Mouse (Mus musculus) kidney, adult 2 months (tissue): Measurements from ENCODE around the gene Nhlh2. TPM values are rescaled to one million over a fixed set of nuclear protein-coding genes. Genes with fewer than 3 reads are reported as not detected.

ENCODE experiments used
- DNase-seq: peaks from one replicate; pipeline ENCODE4 v3.0.0; 2021
- H3K27ac ChIP-seq: fragments of 200-500 bp; 2 replicates; pipeline ENCODE4 v1.5.1; 2012; ENCODE audit warnings: low read depth, low read length, control low read depth, inconsistent platforms; ENCODE audit not compliant: insufficient read depth
- H3K27me3 ChIP-seq: fragments of 200-500 bp; replicated peaks from 2 replicates; pipeline ENCODE4 v1.6.1; 2012; ENCODE audit warnings: mild to moderate bottlenecking, moderate library complexity, low read length, inconsistent platforms; ENCODE audit not compliant: control insufficient read depth, insufficient read depth
- H3K36me3 ChIP-seq: fragments of 200-500 bp; 2 replicates; pipeline ENCODE4 v1.6.1; 2012; ENCODE audit warnings: mild to moderate bottlenecking, moderate library complexity, low read length, inconsistent platforms; ENCODE audit not compliant: control insufficient read depth, insufficient read depth
- H3K4me1 ChIP-seq: fragments of 200-500 bp; 2 replicates; pipeline ENCODE4 v1.6.1; 2011; ENCODE audit warnings: low read length; ENCODE audit not compliant: control insufficient read depth, insufficient read depth
- H3K4me3 ChIP-seq: fragments of 200-500 bp; 2 replicates; pipeline ENCODE4 v1.5.1; 2011; ENCODE audit warnings: mild to moderate bottlenecking, low read depth, low read length, control low read depth; ENCODE audit not compliant: insufficient read depth
- CTCF ChIP-seq: fragments of 200-500 bp; conservative IDR thresholded peaks from 2 replicates; pipeline ENCODE4 v1.5.1; 2011; ENCODE audit warnings: low read depth, mild to moderate bottlenecking, control low read depth, low read length, moderate library complexity, mixed read lengths; ENCODE audit not compliant: insufficient read depth, insufficient read length
- POLR2A ChIP-seq: fragments of 200-500 bp; IDR thresholded peaks from one replicate; pipeline ENCODE4 v1.6.1; 2011; ENCODE audit warnings: low read depth, low read length, control low read depth
- WGBS: fragments of 180-500 bp; shearing (Covaris S2); methylation state at CpG from one replicate; pipeline ENCODE4 v1.1.7; 2018; 5-methylcytosine and 5-hydroxymethylcytosine counted together
- polyA plus RNA-seq: library from polyadenylated mRNA; depleted of rRNA; stranded (reverse); fragments of >200 nt; gene quantifications from 2 replicates; pipeline ENCODE4 v1.2.3, GENCODE M21; 2012; rRNA removed

The Nhlh2 gene
- polyA plus RNA-seq = not detected in 2 replicates

GRCm38 (mm10) chr3:102009926-102010381, at the start of gene Nhlh2:
Gene Nhlh2 (plus strand): TSS chr3:102010076.
- H3K27ac ChIP-seq = no peak within 1 kb of the TSS
- H3K36me3 ChIP-seq = no peaks in the 10 kb centered on the region
- DNase-seq = no peak
- H3K27me3 ChIP-seq = peaks cover 6% of the 10 kb centered on the region
- no peak for TF ChIP-seq POLR2A
- TF ChIP-seq CTCF = no peak
- H3K4me3 ChIP-seq = no peak within 1 kb of the TSS
- 14% methylated on average over 2 of the region's 2 CpGs for WGBS
- no peaks in the 10 kb centered on the region for H3K4me1 ChIP-seq

DNA sequence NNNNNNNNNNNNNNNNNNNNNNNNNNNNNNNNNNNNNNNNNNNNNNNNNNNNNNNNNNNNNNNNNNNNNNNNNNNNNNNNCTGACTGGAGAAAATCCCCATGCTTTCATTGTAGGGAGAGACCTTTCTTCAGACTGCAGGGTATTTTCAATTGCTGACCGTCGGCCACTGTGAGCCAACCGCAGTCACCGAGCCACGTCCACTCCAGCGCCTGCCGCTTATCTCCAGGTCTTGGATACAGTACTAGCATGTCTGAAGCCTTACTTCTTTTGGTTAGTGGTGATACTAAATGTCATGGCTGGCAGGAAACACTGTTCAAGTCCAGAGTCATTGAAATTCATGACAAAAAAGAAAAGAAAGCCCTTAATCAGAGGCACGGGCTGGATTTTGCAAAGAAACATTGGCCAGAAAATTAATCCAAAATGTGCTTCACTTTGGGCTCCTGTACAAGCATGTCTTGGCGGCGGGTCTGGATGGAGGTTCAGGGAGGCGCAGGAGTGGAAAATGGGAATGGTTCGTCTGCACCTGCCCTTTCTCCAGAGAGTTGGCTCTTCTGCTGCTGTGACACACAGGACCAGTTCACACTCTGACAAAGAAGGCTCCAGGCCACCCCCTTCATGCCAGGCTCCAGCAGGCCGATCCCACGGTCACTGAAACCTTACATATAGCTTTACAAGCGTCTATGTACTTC, 48.6 kb upstream of the Nhlh2 start:
- H3K4me3 ChIP-seq = no peak overlapping the region
- WGBS = 90% methylated on average over 15 of the region's 15 CpGs
- no peaks in the 10 kb centered on the region for H3K4me1 ChIP-seq
- H3K36me3 ChIP-seq = no peaks in the 10 kb centered on the region
- no peak for DNase-seq
- no peak overlapping the region for H3K27ac ChIP-seq
- TF ChIP-seq CTCF (no peak), POLR2A (no peak)
- no peaks in the 10 kb centered on the region for H3K27me3 ChIP-seq

DNA sequence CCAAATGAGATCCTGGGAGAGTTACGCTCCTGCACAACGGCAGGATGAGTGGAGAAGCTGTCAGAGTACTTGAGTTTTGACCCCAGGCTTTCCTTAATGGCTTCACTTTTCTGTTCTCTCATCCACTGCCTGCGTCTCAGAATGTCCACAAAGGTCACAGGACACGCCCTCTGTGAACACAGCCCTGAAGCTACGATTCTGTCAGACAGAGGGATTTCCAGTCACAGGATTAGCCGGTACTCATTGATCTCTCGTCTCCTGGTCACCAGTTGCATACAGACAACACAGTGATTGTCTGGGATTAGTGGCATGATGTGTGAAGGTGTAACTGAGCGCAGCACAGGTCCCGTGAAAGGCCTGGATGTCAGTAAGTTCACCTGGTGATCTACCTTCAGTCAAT, 46.4 kb upstream of the Nhlh2 start:
- Histone ChIP-seq H3K36me3 (no peaks in the 10 kb centered on the region), H3K27me3 (no peaks in the 10 kb centered on the region), H3K27ac (no peak overlapping the region), H3K4me3 (no peak overlapping the region), H3K4me1 (no peaks in the 10 kb centered on the region)
- DNase-seq = no peak
- TF ChIP-seq CTCF = no peak
- no peak for TF ChIP-seq POLR2A
- WGBS = 53% methylated on average over 9 of the region's 9 CpGs

DNA sequence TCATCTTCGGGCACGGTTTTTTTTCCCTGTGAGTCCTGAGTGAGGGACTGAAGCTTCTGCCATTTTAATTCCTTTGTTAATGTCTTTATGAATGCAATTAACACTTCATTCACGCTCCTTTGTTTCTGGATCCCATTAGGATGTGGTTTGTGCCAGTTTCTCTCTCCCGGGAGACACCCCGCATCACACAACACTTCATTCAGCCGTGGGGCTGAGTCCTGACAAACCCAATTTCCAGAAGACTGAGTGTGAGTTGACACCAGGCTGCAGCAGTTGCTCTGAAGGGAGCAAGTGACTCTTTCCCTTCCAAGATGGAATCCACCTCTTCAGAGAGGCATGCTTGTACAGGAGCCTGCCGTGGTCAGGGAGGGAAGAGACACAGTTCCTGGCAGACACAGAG, 45.5 kb upstream of the Nhlh2 start:
- no peak for TF ChIP-seq POLR2A
- no peak for TF ChIP-seq CTCF
- Histone ChIP-seq H3K4me1 (no peaks in the 10 kb centered on the region), H3K27ac (no peak overlapping the region), H3K27me3 (no peaks in the 10 kb centered on the region), H3K36me3 (no peaks in the 10 kb centered on the region), H3K4me3 (no peak overlapping the region)
- DNase-seq = no peak
- 78% methylated on average over 7 of the region's 7 CpGs for WGBS

DNA sequence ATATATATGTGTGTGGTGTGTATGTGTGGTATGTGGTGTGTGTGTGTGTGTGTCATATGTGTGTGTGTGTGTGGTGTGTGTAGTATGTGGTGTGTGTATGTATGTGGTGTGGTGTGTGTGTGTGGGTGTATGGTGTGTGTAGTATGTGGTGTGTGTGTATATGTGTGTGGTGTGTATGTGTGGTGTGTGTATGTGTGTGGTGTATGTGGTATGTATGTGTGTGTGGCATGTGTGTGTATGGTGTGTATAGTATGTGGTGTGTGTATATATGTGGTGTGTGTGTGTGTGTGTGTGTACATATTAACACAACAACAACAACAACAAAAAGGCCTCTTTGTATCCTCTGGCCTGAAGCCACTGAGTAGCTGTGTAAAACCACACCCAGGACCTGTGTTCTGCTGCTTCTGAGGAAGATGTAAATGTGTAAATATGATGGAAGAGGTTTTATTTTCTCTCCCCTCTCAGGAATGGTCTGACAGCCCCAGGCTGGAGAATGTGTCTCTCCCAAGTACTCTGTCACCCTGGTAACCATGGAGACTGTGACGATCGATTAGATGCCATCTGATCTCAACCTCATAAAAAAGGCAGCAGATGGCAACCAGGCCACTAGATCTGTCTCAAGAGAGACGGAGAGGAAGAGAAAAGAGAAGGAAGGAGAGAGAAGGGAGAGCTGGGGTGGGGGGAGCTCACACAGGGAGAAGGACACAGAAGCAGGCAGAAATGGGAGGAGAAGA, 42.9 kb upstream of the Nhlh2 start:
- no peak for DNase-seq
- Histone ChIP-seq H3K27me3 (no peaks in the 10 kb centered on the region), H3K36me3 (no peaks in the 10 kb centered on the region), H3K4me3 (no peak overlapping the region), H3K4me1 (no peaks in the 10 kb centered on the region), H3K27ac (no peak overlapping the region)
- no peak for TF ChIP-seq POLR2A
- TF ChIP-seq CTCF = no peak
- WGBS = 43% methylated on average over 3 of the region's 3 CpGs

- 89% methylated on average over 10 of the region's 10 CpGs for WGBS
- H3K4me1 ChIP-seq = no peaks in the 10 kb centered on the region
- no peak overlapping the region for H3K4me3 ChIP-seq
- H3K27ac ChIP-seq = no peak overlapping the region
- H3K27me3 ChIP-seq = no peaks in the 10 kb centered on the region
- no peaks in the 10 kb centered on the region for H3K36me3 ChIP-seq
- TF ChIP-seq POLR2A (no peak), CTCF (no peak)
- DNase-seq = no peak
These were observed 34.5 kb upstream of the Nhlh2 start for GRCm38 (mm10) chr3:101975337-101975736.

- Histone ChIP-seq H3K27ac (no peak overlapping the region), H3K4me3 (no peak overlapping the region), H3K36me3 (no peaks in the 10 kb centered on the region), H3K4me1 (no peaks in the 10 kb centered on the region), H3K27me3 (no peaks in the 10 kb centered on the region)
- TF ChIP-seq CTCF (no peak), POLR2A (no peak)
- no peak for DNase-seq
- 93% methylated on average over 10 of the region's 10 CpGs for WGBS
These were observed 31.4 kb upstream of the Nhlh2 start for GRCm38 (mm10) chr3:101978299-101978994.
